Mouse (Mus musculus) liver, postnatal 0 days (tissue): Measurements from ENCODE around the gene P4hb. TPM values are rescaled to one million over a fixed set of nuclear protein-coding genes. Genes with fewer than 3 reads are reported as not detected.

Experiments
- ATAC-seq: fragments of 200-750 bp; cut with Nextera tagmentation; 2 replicates; pipeline ENCODE4 v1.8.0; 2017; ENCODE audit warnings: mild to moderate bottlenecking, moderate library complexity
- DNase-seq: peaks from one replicate; pipeline ENCODE4 v3.0.0-alpha.2; 2016
- H3K27ac ChIP-seq: fragments of 300-500 bp; sonication (generic); 2 replicates; pipeline ENCODE4 v1.5.1; 2014; ENCODE audit warnings: antibody characterized with exemption, moderate library complexity, mild to moderate bottlenecking, low read depth
- H3K27me3 ChIP-seq: fragments of 300-500 bp; sonication (generic); 2 replicates; pipeline ENCODE4 v1.6.1; 2014; ENCODE audit warnings: low read length, control low read depth, mixed read lengths; ENCODE audit not compliant: insufficient read depth
- H3K36me3 ChIP-seq: fragments of 300-500 bp; sonication (generic); replicated peaks from 2 replicates; pipeline ENCODE4 v1.6.1; 2014; ENCODE audit warnings: mild to moderate bottlenecking, control low read depth, low read length, moderate library complexity, mixed read lengths; ENCODE audit not compliant: insufficient read depth
- H3K4me1 ChIP-seq: fragments of 300-500 bp; sonication (generic); 2 replicates; pipeline ENCODE4 v1.6.1; 2014; ENCODE audit warnings: antibody characterized with exemption, mild to moderate bottlenecking, control low read depth; ENCODE audit not compliant: insufficient read depth
- H3K4me2 ChIP-seq: fragments of 300-500 bp; sonication (generic); 2 replicates; pipeline ENCODE4 v1.6.1; 2014; ENCODE audit warnings: low read depth, mild to moderate bottlenecking, low read length, moderate library complexity, mixed read lengths
- H3K4me3 ChIP-seq: fragments of 300-500 bp; sonication (generic); 2 replicates; pipeline ENCODE4 v1.5.1; 2014; ENCODE audit warnings: low read depth, low read length
- H3K9ac ChIP-seq: fragments of 300-500 bp; sonication (generic); replicated peaks from 2 replicates; pipeline ENCODE4 v1.6.1; 2014; ENCODE audit warnings: mild to moderate bottlenecking, moderate library complexity
- H3K9me3 ChIP-seq: fragments of 300-500 bp; sonication (generic); 2 replicates; pipeline ENCODE4 v1.6.1; 2016; ENCODE audit warnings: mild to moderate bottlenecking, control low read depth, low read length, mixed read lengths
- CTCF ChIP-seq: sonication (generic); IDR thresholded peaks from 2 replicates; pipeline ENCODE4 v1.5.1; 2016; ENCODE audit warnings: antibody characterized with exemption, low read depth
- EP300 ChIP-seq: IDR thresholded peaks from 2 replicates; pipeline ENCODE4 v1.6.1; 2016; ENCODE audit warnings: antibody characterized with exemption, low read depth, mild to moderate bottlenecking
- WGBS: fragments of 180-500 bp; shearing (Covaris S2); extraction: QIAGEN DNeasy Blood & Tissue Kit; methylation state at CpG from one replicate; pipeline ENCODE4 v1.1.7; 2014; ENCODE audit not compliant: insufficient replicate concordance; 5-methylcytosine and 5-hydroxymethylcytosine counted together
- polyA plus RNA-seq: library from polyadenylated mRNA; unstranded; fragments of >200 nt; fragmentation: Nextera tagmentation; extraction: Ambion mirVana; gene quantifications from 2 replicates; pipeline ENCODE4 v1.2.1, GENCODE M21; 2015

The P4hb gene
- polyA plus RNA-seq, 1 experiment from 2014 or later: 697 TPM

DNA sequence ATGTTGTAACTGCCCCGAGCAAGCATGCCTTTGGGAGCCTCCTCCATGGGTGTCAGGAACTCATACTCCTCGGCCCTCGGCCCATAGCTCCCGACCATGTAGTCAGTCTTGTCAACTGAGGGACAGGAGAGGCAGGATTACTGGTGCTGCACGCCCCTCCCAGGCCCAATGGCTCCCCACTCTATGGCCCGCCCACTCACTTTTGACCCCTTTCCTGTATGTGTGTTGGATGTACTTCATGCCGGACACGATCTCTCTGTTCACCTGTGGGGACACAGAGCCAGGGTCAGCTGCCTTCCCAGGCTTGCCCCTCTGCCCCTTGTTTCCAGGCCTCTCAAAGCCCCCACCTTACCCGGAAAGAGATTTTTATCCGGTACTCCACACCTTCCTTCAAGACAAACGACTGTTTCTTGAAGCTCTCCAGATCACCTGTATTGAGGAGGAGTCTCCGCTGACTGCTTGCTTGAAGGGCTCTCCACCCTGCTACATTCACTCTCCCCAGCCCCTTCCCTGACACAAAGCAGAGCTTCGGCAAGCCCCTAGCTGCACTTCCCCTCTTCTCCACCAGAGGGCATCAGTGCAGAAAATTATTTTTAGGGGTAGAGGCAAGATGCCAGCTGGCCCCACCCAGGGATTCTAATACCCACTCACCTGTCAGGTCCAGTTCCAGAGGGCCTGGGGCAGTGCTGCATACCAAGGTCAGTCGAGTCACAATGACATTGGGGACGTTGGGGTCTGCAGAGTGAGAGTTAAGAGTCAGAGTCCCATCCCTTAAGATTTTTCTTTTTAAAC lies 6.5 kb upstream of the P4hb start:
- H3K4me3 ChIP-seq: peak overlapping the region; percentile 76
- no peaks in the 10 kb centered on the region for H3K27me3 ChIP-seq
- peaks cover 24% of the 10 kb centered on the region for H3K36me3 ChIP-seq
- peak overlapping the region; percentile 90; the same call in 1 of the 2 replicates for H3K9ac ChIP-seq
- 50% methylated on average over 15 of the region's 15 CpGs for WGBS
- no peak for ATAC-seq
- H3K4me2 ChIP-seq: peak overlapping the region; percentile 90
- peak; percentile 83 for DNase-seq
- no peaks in the 10 kb centered on the region for H3K9me3 ChIP-seq
- peaks cover 43% of the 10 kb centered on the region for H3K4me1 ChIP-seq
- H3K27ac ChIP-seq: peak overlapping the region; percentile 94
- TF ChIP-seq CTCF: peak; percentile 94
- no peak for TF ChIP-seq EP300

DNA sequence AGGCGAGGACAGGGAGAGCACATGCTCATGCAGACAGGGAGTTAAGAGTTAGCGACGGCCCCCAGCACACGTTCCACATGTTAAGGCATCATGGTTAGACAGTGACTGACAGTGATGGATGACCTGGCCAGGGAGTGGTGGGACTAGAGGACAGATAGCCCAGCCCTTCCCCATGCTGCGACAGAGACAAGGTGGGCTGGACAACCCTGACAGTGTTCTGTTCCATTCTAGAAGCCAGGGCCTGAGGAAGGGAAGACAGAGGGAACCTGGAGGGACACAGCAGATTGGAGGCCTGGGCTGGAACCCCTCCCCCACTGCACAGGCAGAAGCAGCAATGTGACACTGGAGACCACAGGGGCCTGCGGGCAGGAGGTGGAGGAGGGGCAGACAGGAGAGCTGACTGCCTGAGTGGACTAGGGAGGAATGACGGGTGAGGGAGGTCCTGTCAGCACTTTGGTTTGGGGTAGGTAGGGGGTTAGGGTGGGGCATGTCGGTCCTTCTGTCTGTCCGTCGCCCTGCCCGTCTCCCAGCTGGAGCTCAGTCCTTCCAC lies 5.7 kb upstream of the P4hb start:
- H3K27me3 ChIP-seq: no peaks in the 10 kb centered on the region
- 81% methylated on average over 11 of the region's 11 CpGs for WGBS
- no peak for DNase-seq
- no peak overlapping the region for H3K4me3 ChIP-seq
- peak overlapping the region; percentile 66; the same call in 1 of the 2 replicates for H3K4me2 ChIP-seq
- peaks cover 48% of the 10 kb centered on the region for H3K4me1 ChIP-seq
- no peak for ATAC-seq
- H3K9ac ChIP-seq: peak overlapping the region; percentile 59; the same call in 1 of the 2 replicates
- no peak for TF ChIP-seq EP300
- TF ChIP-seq CTCF: no peak
- H3K27ac ChIP-seq: peak overlapping the region; percentile 97
- H3K9me3 ChIP-seq: no peaks in the 10 kb centered on the region
- H3K36me3 ChIP-seq: peaks cover 24% of the 10 kb centered on the region

DNA sequence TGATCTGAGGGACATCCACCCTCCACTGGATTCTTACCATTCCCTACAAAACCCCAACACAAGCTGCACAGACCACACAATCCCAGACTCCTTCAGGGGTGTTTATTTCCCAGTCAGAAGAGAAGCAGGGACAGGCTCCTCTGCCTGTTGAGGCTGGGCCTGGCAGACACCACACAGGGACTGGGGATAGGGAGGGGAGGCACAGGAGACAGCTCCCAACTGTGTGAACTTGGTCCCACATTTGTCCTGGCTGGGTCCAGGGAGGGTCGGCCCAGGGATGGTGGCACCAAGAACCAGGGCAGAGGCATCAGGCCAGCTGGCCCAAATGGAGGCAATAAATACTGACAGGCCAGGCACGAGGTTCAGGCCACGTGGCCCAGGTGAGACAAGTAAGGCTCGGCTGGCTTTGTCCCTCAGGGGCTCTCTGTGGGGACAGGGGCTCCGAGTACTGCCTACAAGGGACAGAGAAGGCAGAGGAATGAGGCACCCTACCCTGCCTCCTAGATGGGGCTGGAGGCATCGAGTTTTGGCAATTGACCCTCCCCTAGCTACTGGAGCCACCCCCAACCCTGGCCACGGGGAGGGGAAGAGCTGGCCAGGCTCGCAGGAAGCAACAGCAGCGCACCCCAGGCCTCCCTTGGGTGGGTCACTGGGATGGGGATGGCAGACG lies 5.1 kb upstream of the P4hb start:
- H3K36me3 ChIP-seq: peaks cover 24% of the 10 kb centered on the region
- H3K4me2 ChIP-seq: peak overlapping the region; percentile 66
- ATAC-seq (no peak), DNase-seq (no peak)
- peak overlapping the region; percentile 59 for H3K9ac ChIP-seq
- H3K27ac ChIP-seq: peak overlapping the region; percentile 97
- 75% methylated on average over 10 of the region's 10 CpGs for WGBS
- peaks cover 48% of the 10 kb centered on the region for H3K4me1 ChIP-seq
- H3K4me3 ChIP-seq: peak overlapping the region; percentile 6; the same call in 1 of the 2 replicates
- H3K9me3 ChIP-seq: no peaks in the 10 kb centered on the region
- TF ChIP-seq EP300 (no peak), CTCF (no peak)
- no peaks in the 10 kb centered on the region for H3K27me3 ChIP-seq

DNA sequence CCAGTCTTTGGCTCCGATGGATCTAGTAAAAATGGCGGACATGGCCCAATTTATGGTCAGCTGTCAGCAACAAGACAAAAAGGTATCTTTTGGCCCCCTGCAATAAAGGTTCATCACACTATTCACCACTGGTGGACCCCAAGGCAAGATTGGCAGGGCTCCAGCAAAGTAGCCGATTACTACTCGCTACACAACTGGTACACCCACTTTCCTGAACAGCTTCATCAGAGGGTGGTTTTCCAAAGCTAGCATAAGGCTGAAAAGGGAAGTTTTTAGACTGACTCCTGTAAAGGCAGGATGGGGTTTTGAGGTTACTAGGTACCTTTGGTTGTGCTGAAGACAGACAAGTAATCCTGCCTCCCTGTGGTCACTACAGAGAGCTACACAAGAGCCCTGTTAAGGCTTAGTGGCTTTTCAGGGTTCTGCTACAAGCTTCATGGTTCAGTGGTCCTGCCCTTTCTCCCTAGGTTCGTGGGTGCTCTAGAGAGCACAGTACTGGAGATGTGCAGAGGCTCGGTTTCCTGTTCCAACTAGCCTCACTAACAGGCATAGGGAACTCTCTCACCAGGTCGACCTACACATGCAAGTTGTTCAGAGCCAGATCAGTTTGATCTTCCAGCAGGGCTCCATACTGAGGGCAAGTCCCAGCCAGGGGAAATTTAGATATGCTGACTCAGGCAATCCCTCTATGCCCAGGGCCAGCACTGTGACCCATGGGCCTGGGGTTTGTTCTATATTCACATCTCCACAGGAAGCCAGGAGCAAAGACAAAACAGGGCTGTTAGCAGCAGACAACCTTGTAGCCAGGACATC lies 4.4 kb upstream of the P4hb start:
- H3K4me1 ChIP-seq: peaks cover 47% of the 10 kb centered on the region
- H3K36me3 ChIP-seq: peaks cover 24% of the 10 kb centered on the region
- 74% methylated on average over 7 of the region's 7 CpGs for WGBS
- H3K4me3 ChIP-seq: peak overlapping the region; percentile 31
- H3K9ac ChIP-seq: peak overlapping the region; percentile 59
- H3K4me2 ChIP-seq: peak overlapping the region; percentile 66
- no peak for DNase-seq
- peak; percentile 60 for TF ChIP-seq CTCF
- no peak for TF ChIP-seq EP300
- no peaks in the 10 kb centered on the region for H3K27me3 ChIP-seq
- ATAC-seq: no peak
- no peaks in the 10 kb centered on the region for H3K9me3 ChIP-seq
- peak overlapping the region; percentile 97 for H3K27ac ChIP-seq

DNA sequence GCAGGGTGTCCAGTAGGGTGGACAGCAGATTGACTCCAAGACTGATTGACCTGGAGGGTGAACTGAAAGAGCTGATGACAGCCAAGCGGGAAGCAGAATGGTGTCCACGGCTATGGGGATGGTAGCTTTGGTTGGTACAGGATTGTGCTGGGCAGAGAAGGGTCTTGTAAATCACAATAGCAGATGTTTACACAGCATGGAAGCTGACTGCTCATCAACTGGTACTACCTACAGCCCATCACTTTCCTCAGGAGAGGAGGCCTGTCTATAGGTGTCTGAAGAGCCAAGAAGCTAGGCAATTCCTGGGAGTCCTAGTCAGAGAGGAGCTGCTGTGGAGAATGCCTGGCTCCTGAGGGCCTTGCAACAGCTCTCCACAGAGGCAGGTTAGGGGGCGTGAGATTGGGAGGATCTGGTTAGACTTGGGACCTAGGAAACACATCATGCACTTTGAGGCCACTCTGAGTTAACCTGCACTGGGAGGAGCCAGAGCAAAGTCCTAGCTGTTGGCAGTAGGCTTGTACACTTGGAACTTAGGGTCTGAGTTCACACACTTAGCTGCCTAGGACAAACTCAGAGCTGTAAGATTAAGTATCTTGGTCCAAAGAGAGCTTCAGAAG lies 3.4 kb upstream of the P4hb start:
- peak overlapping the region; percentile 97 for H3K27ac ChIP-seq
- peaks cover 24% of the 10 kb centered on the region for H3K36me3 ChIP-seq
- peaks cover 44% of the 10 kb centered on the region for H3K4me1 ChIP-seq
- WGBS: 76% methylated on average over 3 of the region's 3 CpGs
- H3K9ac ChIP-seq: peak overlapping the region; percentile 56
- ATAC-seq: peak; percentile 14
- peak overlapping the region; percentile 31; the same call in 1 of the 2 replicates for H3K4me3 ChIP-seq
- peak; percentile 64 for DNase-seq
- TF ChIP-seq EP300 (peak; percentile 88), CTCF (no peak)
- peak overlapping the region; percentile 66 for H3K4me2 ChIP-seq
- no peaks in the 10 kb centered on the region for H3K9me3 ChIP-seq
- H3K27me3 ChIP-seq: no peaks in the 10 kb centered on the region
